Mouse (Mus musculus): ENCODE measurements around the gene Nek10. TPM values are rescaled to one million over a fixed set of nuclear protein-coding genes. Genes with fewer than 3 reads are reported as not detected.

Nek10 gene
- polyA plus RNA-seq, 1 experiment: not detected

- Histone ChIP-seq H3K4me3 (replicated peaks) (peak overlapping the region; percentile 81), H3K9me3 (no peaks in the 10 kb centered on the region), H3K36me3 (replicated peaks; ENCODE audit: low read length) (no peaks in the 10 kb centered on the region), H3K4me1 (peaks cover 6% of the 10 kb centered on the region), H3K27me3 (replicated peaks) (peaks cover 3% of the 10 kb centered on the region)
- TF ChIP-seq FLI1 (IDR thresholded peaks at IDR 0.05; ENCODE audit: low read length) (no peak), GATA1 (IDR thresholded peaks at IDR 0.05; ENCODE audit: borderline replicate concordance, low read length) (no peak)
Measured at GRCm38 (mm10) chr14:14904750-14905529, 101.7 kb downstream of the Nek10 start.

GRCm38 (mm10) chr14:14905530-14905852 lies 102.3 kb downstream of the Nek10 start:
- TF ChIP-seq GATA1 (IDR thresholded peaks at IDR 0.05; ENCODE audit: borderline replicate concordance, low read length) (no peak), FLI1 (IDR thresholded peaks at IDR 0.05; ENCODE audit: low read length) (no peak)
- Histone ChIP-seq H3K36me3 (replicated peaks; ENCODE audit: low read length) (no peaks in the 10 kb centered on the region), H3K27me3 (replicated peaks) (peaks cover 3% of the 10 kb centered on the region), H3K9me3 (no peaks in the 10 kb centered on the region), H3K4me1 (peaks cover 6% of the 10 kb centered on the region), H3K4me3 (replicated peaks) (no peak overlapping the region)

- Histone ChIP-seq H3K9me3 (no peaks in the 10 kb centered on the region), H3K4me3 (replicated peaks) (no peak overlapping the region), H3K36me3 (replicated peaks; ENCODE audit: low read length) (no peaks in the 10 kb centered on the region), H3K4me1 (peaks cover 3% of the 10 kb centered on the region; the same call in 1 of the 2 replicates), H3K27me3 (replicated peaks) (no peaks in the 10 kb centered on the region)
- TF ChIP-seq FLI1 (IDR thresholded peaks at IDR 0.05; ENCODE audit: low read length) (no peak), GATA1 (IDR thresholded peaks at IDR 0.05; ENCODE audit: borderline replicate concordance, low read length) (no peak)
Measured at GRCm38 (mm10) chr14:14925615-14926014, 122.4 kb downstream of the Nek10 start.

- TF ChIP-seq FLI1 (IDR thresholded peaks at IDR 0.05; ENCODE audit: low read length): no peak
- no peak for TF ChIP-seq GATA1 (IDR thresholded peaks at IDR 0.05; ENCODE audit: borderline replicate concordance, low read length)
- no peak overlapping the region for H3K4me3 ChIP-seq (replicated peaks)
- H3K27me3 ChIP-seq (replicated peaks): no peaks in the 10 kb centered on the region
- peaks cover 3% of the 10 kb centered on the region; the same call in 1 of the 2 replicates for H3K4me1 ChIP-seq
- no peaks in the 10 kb centered on the region for H3K9me3 ChIP-seq
- no peaks in the 10 kb centered on the region for H3K36me3 ChIP-seq (replicated peaks; ENCODE audit: low read length)
Measured at GRCm38 (mm10) chr14:14927559-14927958, 124.3 kb downstream of the Nek10 start.

DNA sequence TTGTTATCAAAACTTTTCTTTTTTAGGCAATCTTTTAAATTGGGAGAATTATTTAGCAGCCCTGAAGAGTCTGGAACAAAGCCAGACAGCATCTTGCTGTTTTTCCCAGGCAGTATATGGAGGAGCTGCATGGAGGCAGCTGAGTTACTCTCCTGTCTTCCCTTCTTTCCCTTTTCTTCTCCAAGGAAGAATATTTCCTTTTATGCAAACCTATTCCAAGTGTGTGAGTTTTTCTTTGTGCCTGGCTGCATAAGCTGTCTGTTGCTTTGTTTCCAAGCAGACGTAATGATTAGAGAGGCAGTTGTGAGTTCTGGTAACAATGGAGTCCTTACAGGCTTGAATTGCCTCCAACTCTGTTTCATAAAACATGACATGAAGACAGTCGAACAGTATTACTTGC lies 131.8 kb downstream of the Nek10 start:
- Histone ChIP-seq H3K9me3 (no peaks in the 10 kb centered on the region), H3K27me3 (replicated peaks) (no peaks in the 10 kb centered on the region), H3K4me3 (replicated peaks) (no peak overlapping the region), H3K36me3 (replicated peaks; ENCODE audit: low read length) (no peaks in the 10 kb centered on the region), H3K4me1 (no peaks in the 10 kb centered on the region; the same call in 1 of the 2 replicates)
- TF ChIP-seq GATA1 (IDR thresholded peaks at IDR 0.05; ENCODE audit: borderline replicate concordance, low read length) (no peak), FLI1 (IDR thresholded peaks at IDR 0.05; ENCODE audit: low read length) (no peak)

DNA sequence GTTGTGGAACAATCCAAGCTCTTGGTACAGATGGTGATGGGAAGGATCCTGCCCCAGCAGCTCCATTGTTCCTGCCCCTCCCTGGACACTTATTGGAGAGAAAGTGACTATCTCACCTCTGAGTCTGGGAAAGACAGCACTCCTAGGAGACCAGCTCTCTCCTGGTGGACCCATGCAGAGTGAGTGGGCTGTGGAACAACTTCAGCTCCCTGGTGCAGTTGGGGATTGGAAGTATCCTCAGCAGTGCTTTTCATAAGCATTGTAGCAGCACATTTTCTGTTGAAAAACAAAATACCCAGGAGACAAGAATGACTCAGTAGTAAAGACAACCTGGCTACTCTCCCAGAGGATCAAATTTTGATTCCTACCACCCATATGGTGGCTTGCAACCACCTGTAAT lies 142.7 kb downstream of the Nek10 start:
- Histone ChIP-seq H3K4me3 (replicated peaks) (no peak overlapping the region), H3K27me3 (replicated peaks) (no peaks in the 10 kb centered on the region), H3K36me3 (replicated peaks; ENCODE audit: low read length) (no peaks in the 10 kb centered on the region), H3K9me3 (no peaks in the 10 kb centered on the region), H3K4me1 (no peaks in the 10 kb centered on the region)
- no peak for TF ChIP-seq GATA1 (IDR thresholded peaks at IDR 0.05; ENCODE audit: borderline replicate concordance, low read length)

- no peaks in the 10 kb centered on the region for H3K36me3 ChIP-seq (replicated peaks; ENCODE audit: low read length)
- no peak overlapping the region for H3K4me3 ChIP-seq (replicated peaks)
- TF ChIP-seq FLI1 (IDR thresholded peaks at IDR 0.05; ENCODE audit: low read length): no peak
- no peak for TF ChIP-seq GATA1 (IDR thresholded peaks at IDR 0.05; ENCODE audit: borderline replicate concordance, low read length)
- no peaks in the 10 kb centered on the region for H3K9me3 ChIP-seq
- H3K27me3 ChIP-seq (replicated peaks): peaks cover 1% of the 10 kb centered on the region
- H3K4me1 ChIP-seq: no peaks in the 10 kb centered on the region
Measured at GRCm38 (mm10) chr14:14949023-14949422, 145.8 kb downstream of the Nek10 start.

GRCm38 (mm10) chr14:14951808-14952207 lies 148.6 kb downstream of the Nek10 start:
- no peaks in the 10 kb centered on the region for H3K9me3 ChIP-seq
- TF ChIP-seq GATA1 (IDR thresholded peaks at IDR 0.05; ENCODE audit: borderline replicate concordance, low read length) (no peak), FLI1 (IDR thresholded peaks at IDR 0.05; ENCODE audit: low read length) (no peak)
- H3K36me3 ChIP-seq (replicated peaks; ENCODE audit: low read length): no peaks in the 10 kb centered on the region
- H3K4me3 ChIP-seq (replicated peaks): no peak overlapping the region
- H3K4me1 ChIP-seq: no peaks in the 10 kb centered on the region
- peaks cover 3% of the 10 kb centered on the region for H3K27me3 ChIP-seq (replicated peaks)

DNA sequence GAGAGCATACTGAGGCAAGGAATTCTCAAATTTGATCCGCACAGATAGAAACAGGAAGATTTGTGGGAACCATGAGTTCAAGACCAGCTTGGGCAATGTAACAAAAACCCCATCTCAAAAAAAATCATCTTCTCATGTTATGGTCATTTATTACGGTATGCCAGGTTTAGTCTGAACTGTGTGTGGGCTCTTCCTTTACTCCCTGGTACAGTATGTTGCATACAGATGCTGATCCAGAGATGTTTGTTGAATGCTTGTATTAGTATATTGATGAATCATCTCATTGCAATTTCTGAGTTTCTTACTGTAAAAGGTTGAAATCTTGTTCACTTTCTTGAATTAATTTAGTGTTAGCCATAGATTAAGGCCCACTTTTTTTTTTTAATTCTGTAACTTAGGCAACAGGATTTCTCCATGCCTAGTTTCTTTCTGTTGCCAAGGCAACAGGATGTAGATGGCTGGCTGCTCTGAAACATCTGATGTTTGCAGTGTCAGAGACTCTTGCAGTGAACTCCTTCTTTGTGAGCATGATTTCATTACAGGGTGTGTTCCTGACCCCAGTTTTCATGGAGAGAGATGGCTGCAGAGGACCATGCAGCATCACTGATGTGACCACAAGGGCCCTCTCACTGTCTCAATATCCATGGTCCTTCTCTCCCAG lies 156.7 kb downstream of the Nek10 start:
- TF ChIP-seq FLI1 (IDR thresholded peaks at IDR 0.05; ENCODE audit: low read length): no peak
- no peak for TF ChIP-seq GATA1 (IDR thresholded peaks at IDR 0.05; ENCODE audit: borderline replicate concordance, low read length)
- Histone ChIP-seq H3K4me1 (no peaks in the 10 kb centered on the region), H3K27me3 (replicated peaks) (peaks cover 4% of the 10 kb centered on the region)

GRCm38 (mm10) chr14:14960441-14960988 lies 157.3 kb downstream of the Nek10 start:
- TF ChIP-seq FLI1 (IDR thresholded peaks at IDR 0.05; ENCODE audit: low read length) (no peak), GATA1 (IDR thresholded peaks at IDR 0.05; ENCODE audit: borderline replicate concordance, low read length) (no peak)
- H3K4me3 ChIP-seq (replicated peaks): no peak overlapping the region
- no peaks in the 10 kb centered on the region for H3K9me3 ChIP-seq
- H3K36me3 ChIP-seq (replicated peaks; ENCODE audit: low read length): no peaks in the 10 kb centered on the region
- H3K27me3 ChIP-seq (replicated peaks): peaks cover 4% of the 10 kb centered on the region
- H3K4me1 ChIP-seq: no peaks in the 10 kb centered on the region

More for the DNA sequence above, 156.7 kb downstream of the Nek10 start:
- H3K9me3 ChIP-seq: no peaks in the 10 kb centered on the region
- H3K36me3 ChIP-seq (replicated peaks; ENCODE audit: low read length): no peaks in the 10 kb centered on the region
- no peak overlapping the region for H3K4me3 ChIP-seq (replicated peaks)

Data from megakaryocyte, embryonic 14.5 days (primary cell).